Mouse (Mus musculus) limb, embryonic 11.5 days (tissue): ENCODE data around the gene Proser2. TPM values are rescaled to one million over a fixed set of nuclear protein-coding genes. Genes with fewer than 3 reads are reported as not detected.

Source experiments
- ATAC-seq: fragments of 200-750 bp; cut with Nextera tagmentation; 2 replicates; pipeline ENCODE4 v1.8.0; 2017; ENCODE audit warnings: low read depth; ENCODE audit not compliant: insufficient number of reproducible peaks, low FRiP score, low TSS enrichment
- DNase-seq: peaks from one replicate; pipeline ENCODE4 v3.0.0-alpha.2; 2015; ENCODE audit warnings: low spot score
- H3K27ac ChIP-seq: fragments of 300-500 bp; sonication (generic); replicated peaks from 2 replicates; pipeline ENCODE4 v1.5.1; 2014; ENCODE audit warnings: low read depth, mild to moderate bottlenecking, low read length
- H3K27me3 ChIP-seq: fragments of 300-500 bp; sonication (generic); 2 replicates; pipeline ENCODE4 v1.6.1; 2014; ENCODE audit warnings: mild to moderate bottlenecking, low read length, mixed read lengths; ENCODE audit not compliant: control insufficient read depth, insufficient read depth
- H3K36me3 ChIP-seq: fragments of 300-500 bp; sonication (generic); 2 replicates; pipeline ENCODE4 v1.6.1; 2014; ENCODE audit warnings: mild to moderate bottlenecking, low read length, moderate library complexity, mixed read lengths; ENCODE audit not compliant: control insufficient read depth, insufficient read depth
- H3K4me1 ChIP-seq: fragments of 300-500 bp; sonication (generic); 2 replicates; pipeline ENCODE4 v1.6.1; 2014; ENCODE audit warnings: low read length, mixed read lengths; ENCODE audit not compliant: control insufficient read depth, insufficient read depth
- H3K4me2 ChIP-seq: fragments of 300-500 bp; sonication (generic); 2 replicates; pipeline ENCODE4 v1.6.1; 2014; ENCODE audit warnings: low read depth, mild to moderate bottlenecking, moderate library complexity; ENCODE audit not compliant: severe bottlenecking
- H3K4me3 ChIP-seq: fragments of 300-500 bp; sonication (generic); 2 replicates; pipeline ENCODE4 v1.5.1; 2014; ENCODE audit warnings: low read depth, low read length
- H3K9ac ChIP-seq: fragments of 300-500 bp; sonication (generic); 2 replicates; pipeline ENCODE4 v1.6.1; 2014; ENCODE audit warnings: mild to moderate bottlenecking, low read length
- H3K9me3 ChIP-seq: fragments of 300-500 bp; sonication (generic); 2 replicates; pipeline ENCODE4 v1.6.1; 2016; ENCODE audit warnings: low read length; ENCODE audit not compliant: control insufficient read depth
- WGBS: fragments of 180-500 bp; shearing (Covaris S2); extraction: QIAGEN DNeasy Blood & Tissue Kit; methylation state at CpG from one replicate; pipeline ENCODE4 v1.1.7; 2014; 5-methylcytosine and 5-hydroxymethylcytosine counted together
- polyA plus RNA-seq: library from polyadenylated mRNA; unstranded; fragments of >200 nt; fragmentation: Nextera tagmentation; extraction: Ambion mirVana; gene quantifications from 2 replicates; pipeline ENCODE4 v1.2.1, GENCODE M21; 2014

Gene Proser2
- polyA plus RNA-seq, 1 experiment from 2014 or later = 4.8 TPM

- DNase-seq (peak; percentile 40), ATAC-seq (no peak)
- Histone ChIP-seq H3K9me3 (no peaks in the 10 kb centered on the region), H3K9ac (no peak overlapping the region), H3K36me3 (no peaks in the 10 kb centered on the region), H3K4me3 (no peak overlapping the region), H3K4me1 (no peaks in the 10 kb centered on the region), H3K27me3 (no peaks in the 10 kb centered on the region), H3K4me2 (no peak overlapping the region), H3K27ac (no peak overlapping the region)
- 75% methylated on average over 16 of the region's 16 CpGs for WGBS
These were observed 13.1 kb upstream of the Proser2 start for GRCm38 (mm10) chr2:6142915-6143654.

GRCm38 (mm10) chr2:6140572-6141161, 10.7 kb upstream of the Proser2 start:
- Histone ChIP-seq H3K9ac (no peak overlapping the region), H3K36me3 (no peaks in the 10 kb centered on the region), H3K9me3 (no peaks in the 10 kb centered on the region), H3K27me3 (no peaks in the 10 kb centered on the region), H3K27ac (no peak overlapping the region), H3K4me1 (no peaks in the 10 kb centered on the region), H3K4me3 (no peak overlapping the region), H3K4me2 (no peak overlapping the region)
- ATAC-seq (no peak), DNase-seq (no peak)
- 90% methylated on average over 9 of the region's 9 CpGs for WGBS

- no peak overlapping the region for H3K9ac ChIP-seq
- DNase-seq (no peak), ATAC-seq (no peak)
- H3K4me1 ChIP-seq = no peaks in the 10 kb centered on the region
- H3K9me3 ChIP-seq = no peaks in the 10 kb centered on the region
- H3K4me2 ChIP-seq = no peak overlapping the region
- H3K27me3 ChIP-seq = peaks cover 6% of the 10 kb centered on the region; the same call in 1 of the 2 replicates
- 89% methylated on average over 19 of the region's 19 CpGs for WGBS
- H3K4me3 ChIP-seq = no peak overlapping the region
- no peaks in the 10 kb centered on the region for H3K36me3 ChIP-seq
- no peak overlapping the region for H3K27ac ChIP-seq
These were observed 3.9 kb upstream of the Proser2 start for GRCm38 (mm10) chr2:6133871-6134270.

GRCm38 (mm10) chr2:6128881-6129280, 1.1 kb downstream of the Proser2 start:
- Histone ChIP-seq H3K27ac (no peak overlapping the region), H3K4me2 (peak overlapping the region; percentile 89; the same call in 1 of the 2 replicates), H3K9me3 (no peaks in the 10 kb centered on the region), H3K36me3 (no peaks in the 10 kb centered on the region), H3K9ac (no peak overlapping the region), H3K27me3 (peaks cover 15% of the 10 kb centered on the region), H3K4me1 (no peaks in the 10 kb centered on the region), H3K4me3 (peak overlapping the region; percentile 71; the same call in 1 of the 2 replicates)
- DNase-seq (no peak), ATAC-seq (no peak)
- WGBS = 54% methylated on average over 8 of the region's 8 CpGs

- no peak for DNase-seq
- Histone ChIP-seq H3K27me3 (peaks cover 15% of the 10 kb centered on the region), H3K9ac (no peak overlapping the region), H3K36me3 (no peaks in the 10 kb centered on the region), H3K4me2 (no peak overlapping the region), H3K9me3 (no peaks in the 10 kb centered on the region), H3K27ac (no peak overlapping the region), H3K4me1 (no peaks in the 10 kb centered on the region), H3K4me3 (no peak overlapping the region)
- WGBS = 83% methylated on average over 11 of the region's 11 CpGs
- ATAC-seq = no peak
These were observed 1.7 kb downstream of the Proser2 start for GRCm38 (mm10) chr2:6128136-6128805.

- no peaks in the 10 kb centered on the region for H3K4me1 ChIP-seq
- H3K4me2 ChIP-seq = no peak overlapping the region
- ATAC-seq = no peak
- H3K9ac ChIP-seq = no peak overlapping the region
- H3K4me3 ChIP-seq = no peak overlapping the region
- no peaks in the 10 kb centered on the region for H3K9me3 ChIP-seq
- H3K27ac ChIP-seq = no peak overlapping the region
- WGBS = 88% methylated on average over 7 of the region's 7 CpGs
- peaks cover 1% of the 10 kb centered on the region; the same call in 1 of the 2 replicates for H3K27me3 ChIP-seq
- DNase-seq = no peak
- no peaks in the 10 kb centered on the region for H3K36me3 ChIP-seq
These were observed 7.0 kb downstream of the Proser2 start for GRCm38 (mm10) chr2:6123046-6123445.

- no peak overlapping the region for H3K9ac ChIP-seq
- no peak overlapping the region for H3K4me3 ChIP-seq
- ATAC-seq = no peak
- no peaks in the 10 kb centered on the region for H3K9me3 ChIP-seq
- WGBS = 84% methylated on average over 2 of the region's 2 CpGs
- DNase-seq = no peak
- H3K27ac ChIP-seq = no peak overlapping the region
- no peaks in the 10 kb centered on the region for H3K4me1 ChIP-seq
- H3K27me3 ChIP-seq = no peaks in the 10 kb centered on the region
- H3K36me3 ChIP-seq = no peaks in the 10 kb centered on the region
- H3K4me2 ChIP-seq = no peak overlapping the region
These were observed 8.9 kb downstream of the Proser2 start for GRCm38 (mm10) chr2:6121091-6121490.

GRCm38 (mm10) chr2:6118246-6118645, 11.8 kb downstream of the Proser2 start:
- Histone ChIP-seq H3K27me3 (no peaks in the 10 kb centered on the region), H3K9me3 (no peaks in the 10 kb centered on the region), H3K36me3 (no peaks in the 10 kb centered on the region), H3K9ac (no peak overlapping the region), H3K27ac (no peak overlapping the region), H3K4me1 (no peaks in the 10 kb centered on the region), H3K4me3 (no peak overlapping the region), H3K4me2 (no peak overlapping the region)
- no peak for ATAC-seq
- no peak for DNase-seq
- WGBS = 81% methylated on average over 10 of the region's 10 CpGs
